Mouse (Mus musculus) CH12.LX (cell line): ENCODE results near the gene Pam. TPM values are rescaled to one million over a fixed set of nuclear protein-coding genes. Genes with fewer than 3 reads are reported as not detected.

Experiments
- DNase-seq: peaks from one replicate; pipeline ENCODE4 v3.0.0-alpha.2; 2013; ENCODE audit errors: extremely low read depth
- H3K27ac ChIP-seq: 2 replicates; pipeline ENCODE4 v1.5.1; 2012; ENCODE audit warnings: low read depth, mild to moderate bottlenecking, control low read depth, moderate library complexity; ENCODE audit not compliant: insufficient read depth
- H3K27me3 ChIP-seq: replicated peaks from 2 replicates; pipeline ENCODE3; 2012; ENCODE audit warnings: inconsistent platforms
- H3K36me3 ChIP-seq, 2 experiments: replicated peaks in 1 of 2; 2 replicates each; pipeline versions ENCODE3 to v1.6.1; 2012; ENCODE audit warnings: inconsistent platforms in 1 of 2, low read length in 1 of 2, mild to moderate bottlenecking in 1 of 2, mixed read lengths in 1 of 2, moderate library complexity in 1 of 2; ENCODE audit not compliant: control insufficient read depth in 1 of 2, insufficient read depth in 1 of 2
- H3K4me1 ChIP-seq, 2 experiments: 2 replicates each; pipeline ENCODE4 v1.6.1; 2012; ENCODE audit warnings: inconsistent platforms in 1 of 2, moderate library complexity in 1 of 2; ENCODE audit not compliant: insufficient read depth in 2 of 2, control insufficient read depth in 1 of 2
- H3K4me2 ChIP-seq: 2 replicates; pipeline ENCODE4 v1.6.1; 2012; ENCODE audit warnings: low read depth, mild to moderate bottlenecking, control low read depth; ENCODE audit not compliant: poor library complexity, insufficient read depth, severe bottlenecking
- H3K4me3 ChIP-seq, 3 experiments: fragments of 150-350 bp in 1 of 3; sonication (generic) in 1 of 3; replicated peaks in 1 of 3; 2 replicates each; pipeline versions ENCODE3 to v1.5.1; 2011 to 2012; ENCODE audit warnings: low read depth in 2 of 3, low read length in 2 of 3, mild to moderate bottlenecking in 2 of 3, moderate library complexity in 2 of 3, control low read depth in 1 of 3, improper control_type of control experiment in 1 of 3, inconsistent platforms in 1 of 3, mixed read lengths in 1 of 3; ENCODE audit not compliant: poor library complexity in 1 of 3
- H3K79me2 ChIP-seq: replicated peaks from 2 replicates; pipeline ENCODE4 v1.6.1; 2012; ENCODE audit warnings: mild to moderate bottlenecking, moderate library complexity; ENCODE audit not compliant: control insufficient read depth, poor library complexity, insufficient read depth, severe bottlenecking; ENCODE audit errors: extremely low read depth
- H3K9ac ChIP-seq: 2 replicates; pipeline ENCODE4 v1.6.1; 2012; ENCODE audit warnings: low read depth, mild to moderate bottlenecking, control low read depth, moderate library complexity; ENCODE audit not compliant: insufficient read depth
- H3K9me3 ChIP-seq: replicated peaks from 2 replicates; pipeline ENCODE3; 2012; ENCODE audit warnings: low read length, inconsistent platforms, mixed read lengths
- BHLHE40 ChIP-seq: IDR thresholded peaks from 2 replicates; pipeline ENCODE4 v1.6.1; 2011; ENCODE audit warnings: mild to moderate bottlenecking, low read depth, low read length, improper control_type of control experiment
- CHD2 ChIP-seq: IDR thresholded peaks from 2 replicates; pipeline ENCODE4 v1.6.1; 2011; ENCODE audit warnings: low read length, improper control_type of control experiment
- ELF1 ChIP-seq: IDR thresholded peaks from 2 replicates; pipeline ENCODE4 v1.6.1; 2014; ENCODE audit warnings: low read depth, mild to moderate bottlenecking, inconsistent platforms, low read length, improper control_type of control experiment
- EP300 ChIP-seq: IDR thresholded peaks from 2 replicates; pipeline ENCODE4 v1.6.1; 2011; ENCODE audit warnings: low read length, improper control_type of control experiment
- ETS1 ChIP-seq: conservative IDR thresholded peaks from 2 replicates; pipeline ENCODE4 v1.6.1; 2012; ENCODE audit warnings: low read depth, mild to moderate bottlenecking, inconsistent platforms, low read length, improper control_type of control experiment, moderate library complexity
- GABPA ChIP-seq: IDR thresholded peaks from 2 replicates; pipeline ENCODE4 v1.6.1; 2012; ENCODE audit warnings: low read depth, low read length, improper control_type of control experiment, inconsistent platforms; ENCODE audit not compliant: insufficient replicate concordance
- HCFC1 ChIP-seq: IDR thresholded peaks from 2 replicates; pipeline ENCODE4 v1.6.1; 2012; ENCODE audit warnings: low read depth, mild to moderate bottlenecking, inconsistent platforms, low read length, improper control_type of control experiment
- IRF4 ChIP-seq: IDR thresholded peaks from 2 replicates; pipeline ENCODE4 v1.6.1; 2014; ENCODE audit warnings: low read depth, mild to moderate bottlenecking, inconsistent platforms, low read length, improper control_type of control experiment
- JUN ChIP-seq: IDR thresholded peaks from 2 replicates; pipeline ENCODE4 v1.6.1; 2011; ENCODE audit warnings: low read depth, mild to moderate bottlenecking, low read length, improper control_type of control experiment, moderate library complexity; ENCODE audit not compliant: insufficient read depth
- KAT2A ChIP-seq: IDR thresholded peaks from 2 replicates; pipeline ENCODE4 v1.6.1; 2012; ENCODE audit warnings: low read length, improper control_type of control experiment, inconsistent platforms; ENCODE audit not compliant: insufficient replicate concordance
- MAFK ChIP-seq: IDR thresholded peaks from 2 replicates; pipeline ENCODE4 v1.6.1; 2011; ENCODE audit warnings: low read length, improper control_type of control experiment; ENCODE audit not compliant: insufficient replicate concordance
- MAX ChIP-seq: IDR thresholded peaks from 2 replicates; pipeline ENCODE4 v1.6.1; 2011; ENCODE audit warnings: low read length, improper control_type of control experiment
- PAX5 ChIP-seq: IDR thresholded peaks from 2 replicates; pipeline ENCODE4 v1.6.1; 2012; ENCODE audit warnings: low read length, inconsistent platforms, mixed read lengths
- POLR2AphosphoS2 ChIP-seq: IDR thresholded peaks from 2 replicates; pipeline ENCODE4 v1.6.1; 2011; ENCODE audit warnings: low read depth, low read length, improper control_type of control experiment
- RCOR1 ChIP-seq: conservative IDR thresholded peaks from 2 replicates; pipeline ENCODE4 v1.6.1; 2012; ENCODE audit warnings: low read depth, mild to moderate bottlenecking, inconsistent platforms, low read length, improper control_type of control experiment
- TCF12 ChIP-seq: IDR thresholded peaks from 2 replicates; pipeline ENCODE4 v1.6.1; 2014; ENCODE audit warnings: low read depth, mild to moderate bottlenecking, inconsistent platforms, low read length, improper control_type of control experiment
- UBTF ChIP-seq: IDR thresholded peaks from 2 replicates; pipeline ENCODE4 v1.6.1; 2012; ENCODE audit warnings: low read depth, mild to moderate bottlenecking, inconsistent platforms, low read length, improper control_type of control experiment, moderate library complexity
- USF1 ChIP-seq: IDR thresholded peaks from 2 replicates; pipeline ENCODE4 v1.6.1; 2014; ENCODE audit warnings: low read depth, mild to moderate bottlenecking, inconsistent platforms, low read length, improper control_type of control experiment
- USF2 ChIP-seq: conservative IDR thresholded peaks from 2 replicates; pipeline ENCODE4 v1.6.1; 2011; ENCODE audit warnings: low read depth, low read length, improper control_type of control experiment
- ZMIZ1 ChIP-seq: IDR thresholded peaks from 2 replicates; pipeline ENCODE4 v1.6.1; 2012; ENCODE audit warnings: low read depth, mild to moderate bottlenecking, inconsistent platforms, low read length, improper control_type of control experiment
- dilution Hi-C: fragments of 300-500 bp; cut with MboI; formaldehyde crosslinking; loops from 2 replicates; pipeline ENCODE4 v1.14.3; 2020; ENCODE audit warnings: low sequenced_read_pairs; ENCODE audit not compliant: extremely low pct_unique_long_range_greater_than_20kb, extremely low pct_ligation_motif_present
- in situ Hi-C: fragments of 300-500 bp; cut with MboI; formaldehyde crosslinking; loops from 3 replicates; pipeline ENCODE4 v1.14.3; 2019; ENCODE audit warnings: low sequenced_read_pairs, low pct_ligation_motif_present, low pct_unique_long_range_greater_than_20kb, mixed read lengths
- polyA plus RNA-seq: library from polyadenylated mRNA; unstranded; fragments of >175 nt; gene quantifications from 2 replicates; pipeline ENCODE4 v1.2.1, GENCODE M21; 2012; ENCODE audit warnings: low read depth; ENCODE audit not compliant: insufficient read length
- total RNA-seq, 2 experiments: library from RNA; depleted of rRNA; stranded (reverse); fragments of 300-350 nt in 1 of 2; fragments of >200 nt in 1 of 2; gene quantifications; 2 replicates each; pipeline ENCODE4 v1.2.3; 2012 to 2014

The Pam gene
- total and polyA plus RNA-seq, 3 experiments, result 0.24 TPM; not detected in 2

DNA sequence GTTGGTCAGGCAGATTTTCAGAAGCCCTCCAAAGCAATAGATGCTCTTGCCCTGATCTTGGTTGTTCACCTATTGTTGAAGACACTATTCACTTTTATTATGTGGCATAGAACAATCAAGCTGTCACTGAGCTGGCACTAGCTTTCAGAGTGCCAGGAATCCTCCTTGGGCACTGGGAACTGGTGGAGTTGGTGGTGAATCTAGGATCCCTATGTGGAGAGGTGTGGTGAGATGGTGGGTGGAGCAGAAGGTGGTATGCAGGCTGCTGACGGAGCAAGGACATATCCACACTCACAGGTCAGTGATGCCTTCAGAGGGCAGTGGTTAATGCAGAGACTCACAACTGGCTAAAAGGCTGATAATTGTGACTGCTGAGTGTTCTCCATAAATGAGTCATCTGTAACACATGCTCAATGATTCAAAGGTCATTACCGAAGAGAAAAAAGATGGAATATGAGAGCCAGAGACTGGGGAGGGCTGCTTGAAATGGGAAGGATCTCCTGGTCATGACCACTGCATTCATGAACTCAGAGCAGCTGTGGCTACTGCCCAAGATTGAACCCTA lies 221.9 kb downstream of the Pam start:
- in situ Hi-C loops, result no loop called here
- TF ChIP-seq USF2, result no peak
- TF ChIP-seq TCF12, result no peak
- no peak for TF ChIP-seq USF1
- no peak for TF ChIP-seq MAX
- no peak for TF ChIP-seq MAFK
- TF ChIP-seq PAX5, result no peak
- no peak for TF ChIP-seq BHLHE40
- no peak for TF ChIP-seq JUN
- TF ChIP-seq HCFC1, result no peak
- TF ChIP-seq UBTF, result no peak
- TF ChIP-seq POLR2AphosphoS2, result no peak
- TF ChIP-seq KAT2A, result no peak
- TF ChIP-seq ZMIZ1, result no peak
- TF ChIP-seq GABPA, result no peak
- no peak for TF ChIP-seq RCOR1
- no peak for TF ChIP-seq EP300
- no peak for TF ChIP-seq IRF4
- no peak for TF ChIP-seq CHD2
- TF ChIP-seq ETS1, result no peak
- H3K27ac ChIP-seq, result no peak overlapping the region
- no peaks in the 10 kb centered on the region for H3K4me1 ChIP-seq
- peaks cover 5% of the 10 kb centered on the region for H3K9me3 ChIP-seq
- DNase-seq, result no peak
- no peaks in the 10 kb centered on the region for H3K79me2 ChIP-seq
- H3K36me3 ChIP-seq, result no peaks in the 10 kb centered on the region
- no peaks in the 10 kb centered on the region for H3K27me3 ChIP-seq
- no peak overlapping the region for H3K9ac ChIP-seq
- H3K4me2 ChIP-seq, result no peak overlapping the region
- no peak overlapping the region for H3K4me3 ChIP-seq
- dilution Hi-C loops, result no loop called here

DNA sequence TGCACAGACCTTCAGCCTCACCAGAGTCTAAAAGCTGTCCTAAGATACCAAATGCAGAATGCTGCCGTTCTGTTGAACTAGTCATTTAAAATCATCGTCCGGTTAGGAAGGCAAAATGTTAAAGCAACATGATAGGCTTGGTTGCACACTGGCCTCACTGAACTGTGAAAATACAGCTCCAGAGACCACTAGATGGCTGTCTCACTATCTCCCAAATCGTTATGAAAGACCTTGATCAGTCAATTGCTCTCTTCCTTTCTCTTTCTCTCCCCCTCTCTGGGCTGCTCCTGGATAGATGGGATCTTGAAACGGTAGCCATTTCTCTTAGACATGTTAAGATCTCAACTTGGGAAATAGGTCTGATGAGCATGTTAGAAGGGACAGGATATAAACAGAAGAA lies 223.0 kb downstream of the Pam start:
- in situ Hi-C loops (no loop called here), dilution Hi-C loops (no loop called here)
- Histone ChIP-seq H3K27ac (no peak overlapping the region), H3K79me2 (no peaks in the 10 kb centered on the region), H3K4me1 (no peaks in the 10 kb centered on the region), H3K4me3 (no peak overlapping the region), H3K9ac (no peak overlapping the region), H3K27me3 (no peaks in the 10 kb centered on the region), H3K36me3 (no peaks in the 10 kb centered on the region), H3K4me2 (no peak overlapping the region), H3K9me3 (peaks cover 5% of the 10 kb centered on the region)
- no peak for DNase-seq
- no peak for TF ChIP-seq ZMIZ1
- no peak for TF ChIP-seq ELF1
- TF ChIP-seq GABPA, result no peak
